Mouse (Mus musculus) lung, adult 2 months (tissue): Measurements from ENCODE around the gene Ldb2.

Experiments
- CTCF ChIP-seq: fragments of 200-500 bp; IDR thresholded peaks from 2 replicates; pipeline ENCODE4 v1.5.1; 2011; ENCODE audit warnings: mild to moderate bottlenecking, low read length, control low read depth; ENCODE audit not compliant: insufficient read depth
- POLR2A ChIP-seq: fragments of 200-500 bp; IDR thresholded peaks from 2 replicates; pipeline ENCODE4 v1.6.1; 2011; ENCODE audit warnings: low read depth, mild to moderate bottlenecking, control low read depth, low read length, borderline replicate concordance; ENCODE audit errors: extremely low read depth

GRCm38 (mm10) chr5:44768472-44768871 is 31.0 kb downstream of the Ldb2 start:
- TF ChIP-seq CTCF (no peak), POLR2A (no peak)
